Mouse (Mus musculus): ENCODE measurements around the gene Dvl1. TPM values are rescaled to one million over a fixed set of nuclear protein-coding genes. Genes with fewer than 3 reads are reported as not detected.

Gene Dvl1
- polyA plus RNA-seq, 1 experiment from 2014 or later, result 10.9 TPM

GRCm38 (mm10) chr4:155812665-155813181 is 34.5 kb upstream of the Dvl1 start:
- Histone ChIP-seq H3K36me3 (ENCODE audit: control insufficient read depth, insufficient read depth, low read length) (peaks cover 78% of the 10 kb centered on the region), H3K4me3 (ENCODE audit: control insufficient read depth in 1 of 2, insufficient read depth in 1 of 2, low read depth in 1 of 2, low read length in 2 of 2) (peak overlapping the region; percentile 77 to 94), H3K4me2 (ENCODE audit: low read length) (peak overlapping the region; percentile 98), H3K27ac (replicated peaks in 1 of 2; ENCODE audit: control insufficient read depth in 1 of 2, insufficient read depth in 1 of 2, low read depth in 2 of 2, low read length in 2 of 2) (peak overlapping the region; percentile 61 to 90), H3K9me3 (ENCODE audit: control insufficient read depth, low read length) (no peaks in the 10 kb centered on the region), H3K4me1 (ENCODE audit: control insufficient read depth in 2 of 2, insufficient read depth in 2 of 2, low read length in 2 of 2) (peaks cover 3 to 22% of the 10 kb centered on the region in 2 experiments), H3K27me3 (ENCODE audit: control insufficient read depth, insufficient read depth, low read length) (no peaks in the 10 kb centered on the region), H3K9ac (ENCODE audit: low read length) (peak overlapping the region; percentile 100)
- ATAC-seq (ENCODE audit: insufficient number of reproducible peaks, insufficient read depth, low FRiP score, low read depth), result 0 out of 2 replicates have a peak, but pooled peaks have one; percentile 15
- WGBS, result 0% methylated on average over 48 of the region's 49 CpGs

- no peak overlapping the region for H3K4me3 ChIP-seq (ENCODE audit: control insufficient read depth in 1 of 2, insufficient read depth in 1 of 2, low read depth in 1 of 2, low read length in 2 of 2)
- ATAC-seq (ENCODE audit: insufficient number of reproducible peaks, insufficient read depth, low FRiP score, low read depth), result no peak
- H3K4me2 ChIP-seq (ENCODE audit: low read length), result no peak overlapping the region
- no peaks in the 10 kb centered on the region for H3K9me3 ChIP-seq (ENCODE audit: control insufficient read depth, low read length)
- H3K27ac ChIP-seq (replicated peaks in 1 of 2; ENCODE audit: control insufficient read depth in 1 of 2, insufficient read depth in 1 of 2, low read depth in 2 of 2, low read length in 2 of 2), result no peak overlapping the region
- H3K36me3 ChIP-seq (ENCODE audit: control insufficient read depth, insufficient read depth, low read length), result peaks cover 92% of the 10 kb centered on the region
- H3K27me3 ChIP-seq (ENCODE audit: control insufficient read depth, insufficient read depth, low read length), result no peaks in the 10 kb centered on the region
- peaks cover 0 to 13% of the 10 kb centered on the region in 2 experiments; a peak in 3 of 4 replicates for H3K4me1 ChIP-seq (ENCODE audit: control insufficient read depth in 2 of 2, insufficient read depth in 2 of 2, low read length in 2 of 2)
- H3K9ac ChIP-seq (ENCODE audit: low read length), result no peak overlapping the region
- WGBS, result 90% methylated on average over 4 of the region's 4 CpGs
Measured at GRCm38 (mm10) chr4:155817533-155817932, 29.7 kb upstream of the Dvl1 start.

GRCm38 (mm10) chr4:155821025-155821424 is 26.2 kb upstream of the Dvl1 start:
- Histone ChIP-seq H3K9me3 (ENCODE audit: control insufficient read depth, low read length) (no peaks in the 10 kb centered on the region), H3K4me1 (ENCODE audit: control insufficient read depth in 2 of 2, insufficient read depth in 2 of 2, low read length in 2 of 2) (no peaks in the 10 kb centered on the region), H3K36me3 (ENCODE audit: control insufficient read depth, insufficient read depth, low read length) (peaks cover 98% of the 10 kb centered on the region), H3K4me3 (ENCODE audit: control insufficient read depth in 1 of 2, insufficient read depth in 1 of 2, low read depth in 1 of 2, low read length in 2 of 2) (no peak overlapping the region), H3K27ac (replicated peaks in 1 of 2; ENCODE audit: control insufficient read depth in 1 of 2, insufficient read depth in 1 of 2, low read depth in 2 of 2, low read length in 2 of 2) (no peak overlapping the region), H3K9ac (ENCODE audit: low read length) (no peak overlapping the region), H3K4me2 (ENCODE audit: low read length) (no peak overlapping the region), H3K27me3 (ENCODE audit: control insufficient read depth, insufficient read depth, low read length) (no peaks in the 10 kb centered on the region)
- ATAC-seq (ENCODE audit: insufficient number of reproducible peaks, insufficient read depth, low FRiP score, low read depth), result no peak
- 81% methylated on average over 7 of the region's 7 CpGs for WGBS

- Histone ChIP-seq H3K4me1 (ENCODE audit: control insufficient read depth in 2 of 2, insufficient read depth in 2 of 2, low read length in 2 of 2) (no peaks in the 10 kb centered on the region), H3K9me3 (ENCODE audit: control insufficient read depth, low read length) (no peaks in the 10 kb centered on the region), H3K9ac (ENCODE audit: low read length) (no peak overlapping the region), H3K4me2 (ENCODE audit: low read length) (no peak overlapping the region), H3K4me3 (ENCODE audit: control insufficient read depth in 1 of 2, insufficient read depth in 1 of 2, low read depth in 1 of 2, low read length in 2 of 2) (no peak overlapping the region), H3K36me3 (ENCODE audit: control insufficient read depth, insufficient read depth, low read length) (peaks cover 95% of the 10 kb centered on the region), H3K27ac (replicated peaks in 1 of 2; ENCODE audit: control insufficient read depth in 1 of 2, insufficient read depth in 1 of 2, low read depth in 2 of 2, low read length in 2 of 2) (no peak overlapping the region), H3K27me3 (ENCODE audit: control insufficient read depth, insufficient read depth, low read length) (no peaks in the 10 kb centered on the region)
- ATAC-seq (ENCODE audit: insufficient number of reproducible peaks, insufficient read depth, low FRiP score, low read depth), result no peak
- WGBS, result 93% methylated on average over 16 of the region's 16 CpGs
Measured at GRCm38 (mm10) chr4:155823443-155823842, 23.8 kb upstream of the Dvl1 start.

GRCm38 (mm10) chr4:155829866-155830265 is 17.3 kb upstream of the Dvl1 start:
- ATAC-seq (ENCODE audit: insufficient number of reproducible peaks, insufficient read depth, low FRiP score, low read depth), result no peak
- 87% methylated on average over 4 of the region's 4 CpGs for WGBS
- Histone ChIP-seq H3K9ac (ENCODE audit: low read length) (no peak overlapping the region), H3K9me3 (ENCODE audit: control insufficient read depth, low read length) (no peaks in the 10 kb centered on the region), H3K27ac (replicated peaks in 1 of 2; ENCODE audit: control insufficient read depth in 1 of 2, insufficient read depth in 1 of 2, low read depth in 2 of 2, low read length in 2 of 2) (no peak overlapping the region), H3K4me3 (ENCODE audit: control insufficient read depth in 1 of 2, insufficient read depth in 1 of 2, low read depth in 1 of 2, low read length in 2 of 2) (no peak overlapping the region), H3K36me3 (ENCODE audit: control insufficient read depth, insufficient read depth, low read length) (peaks cover 43% of the 10 kb centered on the region), H3K4me1 (ENCODE audit: control insufficient read depth in 2 of 2, insufficient read depth in 2 of 2, low read length in 2 of 2) (peaks cover 8 to 13% of the 10 kb centered on the region in 2 experiments), H3K27me3 (ENCODE audit: control insufficient read depth, insufficient read depth, low read length) (no peaks in the 10 kb centered on the region), H3K4me2 (ENCODE audit: low read length) (no peak overlapping the region)

- Histone ChIP-seq H3K27me3 (ENCODE audit: control insufficient read depth, insufficient read depth, low read length) (no peaks in the 10 kb centered on the region), H3K9me3 (ENCODE audit: control insufficient read depth, low read length) (no peaks in the 10 kb centered on the region), H3K36me3 (ENCODE audit: control insufficient read depth, insufficient read depth, low read length) (peaks cover 35% of the 10 kb centered on the region), H3K27ac (replicated peaks in 1 of 2; ENCODE audit: control insufficient read depth in 1 of 2, insufficient read depth in 1 of 2, low read depth in 2 of 2, low read length in 2 of 2) (no peak overlapping the region), H3K9ac (ENCODE audit: low read length) (no peak overlapping the region), H3K4me1 (ENCODE audit: control insufficient read depth in 2 of 2, insufficient read depth in 2 of 2, low read length in 2 of 2) (peaks cover 8 to 13% of the 10 kb centered on the region in 2 experiments), H3K4me3 (ENCODE audit: control insufficient read depth in 1 of 2, insufficient read depth in 1 of 2, low read depth in 1 of 2, low read length in 2 of 2) (peak overlapping the region in 1 of 2 experiments; percentile 89; a peak in 2 of 4 replicates), H3K4me2 (ENCODE audit: low read length) (peak overlapping the region; percentile 96)
- no peak for ATAC-seq (ENCODE audit: insufficient number of reproducible peaks, insufficient read depth, low FRiP score, low read depth)
- 49% methylated on average over 8 of the region's 8 CpGs for WGBS
Measured at GRCm38 (mm10) chr4:155830596-155830995, 16.6 kb upstream of the Dvl1 start.

GRCm38 (mm10) chr4:155831205-155831766 is 15.9 kb upstream of the Dvl1 start, which contains the start of gene Aurkaip1:
Aurkaip1 (plus strand) TSS chr4:155831272.
- no peaks in the 10 kb centered on the region for H3K27me3 ChIP-seq (ENCODE audit: control insufficient read depth, insufficient read depth, low read length)
- H3K4me1 ChIP-seq (ENCODE audit: control insufficient read depth in 2 of 2, insufficient read depth in 2 of 2, low read length in 2 of 2), result peaks cover 8 to 13% of the 10 kb centered on the region in 2 experiments
- peak within 1 kb of the TSS; percentile 94 for H3K9ac ChIP-seq (ENCODE audit: low read length)
- H3K4me2 ChIP-seq (ENCODE audit: low read length), result peak within 1 kb of the TSS; percentile 96
- H3K9me3 ChIP-seq (ENCODE audit: control insufficient read depth, low read length), result no peaks in the 10 kb centered on the region
- H3K27ac ChIP-seq (replicated peaks in 1 of 2; ENCODE audit: control insufficient read depth in 1 of 2, insufficient read depth in 1 of 2, low read depth in 2 of 2, low read length in 2 of 2), result peak within 1 kb of the TSS; percentile 72 to 90
- ATAC-seq (ENCODE audit: insufficient number of reproducible peaks, insufficient read depth, low FRiP score, low read depth), result peak; percentile 91
- H3K4me3 ChIP-seq (ENCODE audit: control insufficient read depth in 1 of 2, insufficient read depth in 1 of 2, low read depth in 1 of 2, low read length in 2 of 2), result peak within 1 kb of the TSS; percentile 78 to 89
- peaks cover 31% of the 10 kb centered on the region for H3K36me3 ChIP-seq (ENCODE audit: control insufficient read depth, insufficient read depth, low read length)
- under 1% methylated on average over 49 of the region's 49 CpGs for WGBS
